Mouse (Mus musculus) urinary bladder, postnatal 25 days (tissue): ENCODE data around the gene Cdc42bpa.

Source experiments
- DNase-seq: peaks from one replicate; pipeline ENCODE4 v3.0.0; 2022; ENCODE audit warnings: low spot score

Gene Cdc42bpa

GRCm38 (mm10) chr1:180166533-180166932 lies 206.3 kb downstream of the Cdc42bpa start:
- no peak for DNase-seq

DNA sequence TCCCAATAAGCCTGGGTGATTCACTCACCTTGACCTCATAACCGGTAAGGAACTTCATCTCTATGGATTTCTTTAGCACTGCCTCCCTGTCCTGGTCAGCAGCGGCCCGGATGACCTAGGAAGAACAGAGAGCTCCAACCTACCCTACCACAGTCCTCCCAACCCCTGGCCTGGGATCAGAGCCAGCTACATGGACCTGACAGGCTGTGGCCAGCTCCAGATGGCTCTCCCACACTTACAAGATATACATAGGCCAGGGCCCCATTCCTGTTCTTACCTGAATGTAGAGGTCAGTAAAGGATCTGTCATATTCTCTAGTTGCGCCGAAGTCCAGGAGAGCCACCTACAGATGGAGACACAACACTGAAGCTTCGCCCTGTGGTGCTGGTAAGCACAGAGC lies 208.0 kb downstream of the Cdc42bpa start:
- DNase-seq: no peak

DNA sequence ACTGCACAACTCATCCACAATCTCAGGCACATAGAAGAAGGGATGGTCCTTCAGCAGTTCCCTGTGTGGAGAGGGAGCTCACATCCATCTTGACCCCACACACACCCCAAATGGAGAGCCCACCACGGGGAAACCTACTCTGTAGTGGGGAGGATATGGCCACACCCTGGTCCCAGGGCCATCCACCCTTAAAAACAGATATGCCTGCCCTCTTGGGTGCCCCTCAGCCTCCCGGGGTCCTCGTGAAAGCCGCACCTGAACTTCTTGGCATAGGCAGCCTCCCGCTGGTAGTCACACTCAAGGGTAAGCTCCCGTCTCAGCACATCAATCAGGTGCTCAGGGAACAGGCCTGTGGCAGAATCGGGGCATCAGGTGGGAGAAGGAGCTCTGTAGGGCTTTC lies 208.9 kb downstream of the Cdc42bpa start:
- DNase-seq: no peak

DNA sequence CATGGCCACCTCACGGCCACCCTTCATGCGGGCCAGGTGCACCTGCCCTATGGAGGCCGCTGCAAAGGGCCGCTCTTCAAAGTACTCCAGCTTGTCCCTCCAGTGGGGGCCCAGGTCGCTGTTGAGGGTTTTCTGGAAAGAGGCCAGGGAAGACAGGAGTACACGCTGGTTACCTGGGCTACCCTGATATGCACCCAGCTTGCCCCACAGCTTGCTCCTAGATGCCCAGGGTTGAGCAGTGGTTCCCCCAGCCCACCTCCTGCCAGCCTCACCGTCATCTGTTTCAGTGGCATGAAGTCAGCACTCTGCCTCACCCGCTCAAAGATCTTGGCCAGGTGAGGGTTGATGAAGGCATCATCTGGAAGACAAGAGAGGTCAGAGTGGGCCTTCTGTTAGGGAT lies 209.8 kb downstream of the Cdc42bpa start:
- DNase-seq: no peak

GRCm38 (mm10) chr1:180171883-180172282 lies 211.6 kb downstream of the Cdc42bpa start:
- DNase-seq: no peak

DNA sequence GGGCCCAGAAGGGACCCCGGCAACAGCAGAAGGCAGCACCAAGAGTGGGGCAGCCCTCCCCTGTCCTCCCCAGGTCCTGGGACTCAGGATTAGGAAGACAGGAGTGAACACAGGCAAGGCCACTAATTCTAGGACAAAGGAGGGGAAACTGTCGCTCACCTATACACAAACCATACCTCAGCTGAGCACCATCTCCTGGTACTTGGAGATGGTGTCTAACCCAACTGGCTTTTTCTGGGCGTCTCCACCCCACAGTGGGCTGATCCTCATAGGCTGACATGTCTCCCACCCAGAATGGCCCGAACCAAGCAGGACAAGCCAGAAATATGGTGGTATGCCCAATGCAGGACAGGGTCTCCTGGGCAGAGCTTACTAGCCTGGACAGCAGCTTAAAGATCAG lies 212.3 kb downstream of the Cdc42bpa start:
- DNase-seq: no peak

- DNase-seq: no peak
These were observed 212.7 kb downstream of the Cdc42bpa start for GRCm38 (mm10) chr1:180173017-180173416.

DNA sequence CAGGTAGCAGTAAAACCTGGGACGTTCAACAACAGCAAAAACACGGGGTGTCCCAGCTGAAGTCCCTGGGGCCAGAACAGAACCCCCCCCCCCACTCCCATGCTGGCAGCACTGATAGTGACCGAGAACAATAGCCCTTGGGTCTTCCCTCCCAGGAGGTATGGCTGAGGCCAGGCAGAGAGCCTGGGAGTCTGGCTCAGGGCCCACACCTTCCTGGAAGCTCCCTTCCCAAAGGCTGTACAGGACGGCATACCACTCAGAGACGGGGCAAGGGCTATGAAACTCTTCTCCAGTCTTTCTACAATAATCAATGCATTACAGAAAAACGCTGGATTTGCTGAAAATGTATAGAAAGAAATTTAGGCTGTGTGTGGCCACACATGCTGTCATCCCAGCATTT lies 214.4 kb downstream of the Cdc42bpa start:
- no peak for DNase-seq

DNA sequence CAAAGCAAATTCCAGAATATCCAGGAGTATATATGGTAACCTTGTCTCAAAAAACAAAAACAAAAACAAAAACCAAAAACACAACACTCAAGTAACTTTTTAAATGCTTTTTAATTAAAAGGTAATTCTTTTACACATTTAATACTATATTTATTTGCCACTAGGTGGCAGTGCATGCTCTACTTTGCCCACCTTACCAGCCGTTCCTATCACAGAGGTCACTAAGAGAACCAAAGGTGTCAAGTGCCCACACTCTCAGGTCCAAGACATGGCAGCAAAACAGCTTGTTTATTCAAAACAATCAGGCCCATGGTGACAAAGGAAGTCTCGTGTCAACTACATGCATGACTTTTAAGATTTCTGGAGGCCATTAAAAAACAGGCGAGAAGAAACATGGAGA lies 214.9 kb downstream of the Cdc42bpa start:
- DNase-seq: no peak

DNA sequence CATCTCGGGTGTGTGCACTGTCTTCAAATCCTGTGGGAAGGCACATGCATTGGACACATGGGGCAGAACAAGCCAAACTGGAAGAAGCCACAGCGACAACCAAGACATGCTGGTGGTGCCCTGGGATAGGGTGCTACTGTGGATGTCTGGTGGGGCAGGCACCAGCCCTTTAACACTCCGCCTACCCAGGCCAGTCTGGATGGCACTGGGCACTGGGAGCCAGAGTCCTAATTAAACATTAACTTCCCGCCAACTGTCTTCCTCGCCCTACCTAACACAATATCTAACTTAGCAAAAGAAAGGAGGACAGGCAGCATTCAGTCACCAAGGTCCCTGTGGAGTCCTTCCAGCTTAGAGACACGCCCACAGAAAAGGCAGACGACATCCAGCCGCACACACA lies 215.4 kb downstream of the Cdc42bpa start:
- DNase-seq: no peak

DNA sequence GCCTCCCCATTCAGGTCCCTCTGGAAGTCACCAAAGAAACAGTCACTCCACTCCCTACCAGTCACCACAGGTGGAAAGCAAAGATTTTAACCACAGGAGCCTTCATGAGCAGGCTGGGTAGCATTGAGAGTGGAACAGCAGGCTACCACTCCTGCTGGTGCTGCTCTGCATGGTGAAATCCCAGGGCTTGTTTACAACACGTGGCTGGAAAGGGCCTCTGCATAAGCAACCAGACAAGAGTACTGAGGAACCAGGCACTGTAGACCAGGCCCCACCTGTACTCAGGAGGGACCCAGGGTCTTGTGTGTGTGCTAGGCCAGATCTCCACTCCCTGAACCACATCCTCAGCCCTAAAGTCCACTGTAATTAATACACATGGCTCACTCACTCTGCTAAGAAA lies 216.5 kb downstream of the Cdc42bpa start:
- DNase-seq: no peak

DNA sequence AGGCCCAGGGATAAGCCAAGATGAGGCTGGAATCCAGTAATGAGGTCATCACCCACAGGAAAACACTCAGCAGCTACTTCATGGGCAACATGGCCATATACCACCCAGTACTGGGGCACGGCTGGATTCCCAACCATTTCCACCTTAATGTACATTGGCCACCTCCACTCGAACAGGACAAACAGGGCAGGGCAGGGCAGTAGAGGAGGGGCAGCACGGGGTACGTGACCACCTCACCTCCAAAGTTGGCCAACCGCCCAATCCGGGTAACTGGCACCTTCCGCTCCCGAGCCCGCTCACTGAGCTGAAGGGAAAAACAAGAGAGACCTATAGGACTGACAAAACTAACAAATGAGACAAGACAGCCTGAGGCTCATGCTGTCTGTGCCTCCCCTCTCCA lies 218.1 kb downstream of the Cdc42bpa start:
- no peak for DNase-seq

DNA sequence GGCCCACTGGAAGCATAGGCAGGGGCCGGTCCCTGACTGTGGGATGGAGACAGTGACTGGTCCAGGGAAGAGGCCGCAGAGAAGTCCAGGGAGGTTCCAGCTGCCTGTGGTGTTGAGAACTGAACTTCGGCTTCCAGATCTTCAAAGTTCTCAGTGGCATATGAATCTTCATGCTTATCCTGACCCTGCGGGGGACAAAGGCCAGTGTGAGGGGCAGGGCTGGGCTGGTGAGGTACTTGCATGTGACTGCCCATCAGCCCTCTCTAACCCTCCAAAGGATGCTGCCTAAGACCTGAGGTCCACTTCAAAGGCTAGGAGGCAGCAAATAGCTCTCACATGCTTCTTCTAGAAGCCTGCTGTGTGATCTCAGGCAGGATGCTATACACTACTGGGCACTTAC lies 218.8 kb downstream of the Cdc42bpa start:
- no peak for DNase-seq

DNA sequence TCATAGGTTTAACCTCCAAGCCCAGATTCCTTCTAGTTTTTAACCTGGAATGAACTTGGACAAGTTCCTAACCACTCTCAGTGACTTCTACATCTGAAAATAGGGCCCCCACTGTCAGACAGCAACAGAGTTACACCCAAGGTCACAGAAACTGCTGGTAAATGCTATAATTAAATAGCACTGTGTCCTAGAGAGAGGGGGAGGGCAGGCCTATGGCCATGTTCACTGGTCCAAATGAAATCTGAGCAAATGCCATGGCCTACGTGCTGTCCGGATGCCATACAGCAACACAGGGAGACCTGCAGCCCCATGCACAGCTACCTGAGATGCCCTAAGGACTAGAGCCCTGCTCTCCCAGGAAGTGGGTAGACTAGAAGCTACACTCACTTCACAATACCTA lies 219.6 kb downstream of the Cdc42bpa start:
- DNase-seq: no peak

DNA sequence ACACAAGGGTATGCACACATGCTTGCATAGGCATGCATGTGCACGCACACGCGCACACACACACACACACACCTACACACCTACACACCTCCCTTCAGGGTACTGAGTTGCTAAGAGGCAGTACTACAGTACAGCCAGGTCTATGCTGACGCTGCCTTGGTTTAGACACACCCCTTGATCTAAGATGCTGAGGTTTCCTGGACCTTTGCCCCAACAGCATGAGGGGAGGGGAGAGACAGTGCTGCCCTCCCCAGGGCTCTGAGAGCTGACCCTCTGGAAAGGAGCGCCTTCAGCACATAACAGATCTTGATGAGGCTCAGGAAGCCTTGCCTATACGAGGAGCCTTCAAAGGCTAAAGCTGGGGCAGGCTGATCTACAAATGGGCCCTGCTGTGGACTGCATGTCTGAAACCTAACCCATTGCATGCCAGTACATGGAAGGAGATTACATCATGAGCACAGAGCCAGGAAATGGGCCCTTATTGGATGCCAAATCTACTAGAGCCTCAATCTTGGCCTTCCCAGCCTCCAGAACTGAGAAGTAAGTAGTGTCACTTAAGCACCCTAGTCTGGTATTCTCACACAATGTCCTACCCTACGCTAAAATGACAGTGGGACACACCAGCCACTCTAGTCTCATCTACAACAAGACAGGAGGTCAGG lies 221.2 kb downstream of the Cdc42bpa start:
- no peak for DNase-seq

GRCm38 (mm10) chr1:180181966-180182319 lies 221.7 kb downstream of the Cdc42bpa start:
- no peak for DNase-seq

- DNase-seq: no peak
These were observed 222.5 kb downstream of the Cdc42bpa start for GRCm38 (mm10) chr1:180182731-180183130.

GRCm38 (mm10) chr1:180183525-180184159 lies 223.4 kb downstream of the Cdc42bpa start:
- no peak for DNase-seq

DNA sequence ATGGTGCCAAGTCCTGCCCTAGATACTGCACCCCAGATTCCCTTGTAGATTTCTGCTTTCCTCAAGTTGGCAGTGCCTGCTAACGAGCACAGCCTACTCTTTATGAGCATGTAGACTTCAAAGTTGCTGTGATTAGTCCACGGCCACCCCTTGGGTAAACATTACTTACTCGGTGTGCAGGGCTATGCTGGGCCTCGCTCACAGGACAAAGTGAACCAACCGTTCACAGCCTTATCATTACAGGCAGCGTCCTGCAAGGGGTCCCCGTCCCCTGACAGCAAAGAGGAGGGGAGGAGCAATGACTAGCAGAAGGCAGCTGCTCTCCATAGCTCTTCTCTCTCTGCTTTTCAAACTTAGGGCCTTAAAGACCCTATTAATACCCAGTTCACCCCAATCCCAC lies 224.5 kb downstream of the Cdc42bpa start:
- DNase-seq: no peak

GRCm38 (mm10) chr1:180185877-180186276 lies 225.6 kb downstream of the Cdc42bpa start:
- no peak for DNase-seq

GRCm38 (mm10) chr1:180186371-180186770 lies 226.1 kb downstream of the Cdc42bpa start:
- DNase-seq: no peak

DNA sequence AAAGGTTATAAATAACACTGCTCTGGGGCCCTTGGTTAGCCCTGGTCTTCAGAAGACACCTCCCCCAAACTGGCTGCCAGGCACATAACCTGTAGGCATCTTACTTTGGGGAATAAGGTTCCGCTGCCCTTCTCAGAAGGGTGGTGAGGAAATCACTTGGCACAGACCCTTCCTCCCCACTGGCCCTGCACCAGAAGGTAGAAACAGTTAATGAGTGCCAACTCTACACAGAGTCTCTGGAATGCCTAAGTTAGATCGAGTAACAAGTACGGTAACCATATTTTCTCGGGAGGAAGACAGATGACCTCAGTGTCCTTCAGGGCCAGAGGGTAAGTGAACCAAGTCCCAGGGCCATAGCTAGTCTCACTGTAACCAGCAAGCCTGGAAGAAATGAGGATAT lies 228.7 kb downstream of the Cdc42bpa start:
- no peak for DNase-seq

- DNase-seq: no peak
These were observed 230.8 kb downstream of the Cdc42bpa start for GRCm38 (mm10) chr1:180191112-180191511.

DNA sequence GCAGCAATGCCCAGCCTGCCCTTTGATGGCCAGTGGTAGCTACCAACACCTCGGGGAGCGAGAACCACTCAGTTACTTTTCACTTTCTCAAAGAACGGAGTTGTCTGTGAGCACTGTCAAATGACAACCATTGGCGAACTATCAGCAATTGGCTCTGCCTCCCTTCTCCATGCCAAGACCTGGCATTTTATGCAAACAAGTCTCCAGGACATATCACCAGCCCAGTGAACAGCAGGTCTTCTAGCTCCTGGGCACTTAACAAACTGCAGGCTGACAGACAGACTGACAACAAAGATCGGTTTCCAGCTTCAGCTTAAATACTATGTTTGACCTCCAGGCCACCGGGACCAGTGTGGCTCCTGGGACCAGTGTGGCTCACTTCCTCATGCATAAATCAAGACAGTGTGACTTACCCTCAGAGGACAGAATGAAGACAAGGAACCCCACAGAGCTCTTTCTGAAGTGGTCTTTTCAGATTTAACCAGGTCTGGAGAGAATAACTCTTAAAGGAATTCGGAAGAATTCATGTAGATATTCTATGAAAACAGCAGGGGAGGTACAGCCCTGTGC lies 231.5 kb downstream of the Cdc42bpa start:
- DNase-seq: no peak
